Mouse (Mus musculus) kidney, embryonic 14.5 days (tissue): ENCODE results near the gene Grin2b. TPM values are rescaled to one million over a fixed set of nuclear protein-coding genes. Genes with fewer than 3 reads are reported as not detected.

ENCODE experiments used
- ATAC-seq: fragments of 200-750 bp; cut with Nextera tagmentation; 2 replicates; pipeline ENCODE4 v1.8.0; 2017; ENCODE audit warnings: moderate number of reproducible peaks, mild to moderate bottlenecking, moderate TSS enrichment, moderate library complexity; ENCODE audit not compliant: low FRiP score, low TSS enrichment
- H3K27ac ChIP-seq: fragments of 300-500 bp; sonication (generic); 2 replicates; pipeline ENCODE4 v1.5.1; 2014; ENCODE audit warnings: low read depth, mild to moderate bottlenecking, low read length, moderate library complexity, mixed read lengths
- H3K27me3 ChIP-seq: fragments of 300-500 bp; sonication (generic); 2 replicates; pipeline ENCODE4 v1.6.1; 2014; ENCODE audit warnings: mild to moderate bottlenecking, low read length; ENCODE audit not compliant: control insufficient read depth, insufficient read depth
- H3K36me3 ChIP-seq: fragments of 300-500 bp; sonication (generic); 2 replicates; pipeline ENCODE4 v1.6.1; 2014; ENCODE audit warnings: low read length, mixed read lengths; ENCODE audit not compliant: control insufficient read depth, insufficient read depth
- H3K4me1 ChIP-seq: fragments of 300-500 bp; sonication (generic); 2 replicates; pipeline ENCODE4 v1.6.1; 2014; ENCODE audit warnings: low read length, mixed read lengths; ENCODE audit not compliant: control insufficient read depth, insufficient read depth
- H3K4me2 ChIP-seq: fragments of 300-500 bp; sonication (generic); replicated peaks from 2 replicates; pipeline ENCODE4 v1.6.1; 2014; ENCODE audit warnings: low read depth, mild to moderate bottlenecking, low read length
- H3K4me3 ChIP-seq: fragments of 300-500 bp; sonication (generic); 2 replicates; pipeline ENCODE4 v1.5.1; 2014; ENCODE audit warnings: mild to moderate bottlenecking, low read length
- H3K9ac ChIP-seq: fragments of 300-500 bp; sonication (generic); 2 replicates; pipeline ENCODE4 v1.6.1; 2014; ENCODE audit warnings: low read depth, mild to moderate bottlenecking, low read length, moderate library complexity
- H3K9me3 ChIP-seq: fragments of 300-500 bp; sonication (generic); 2 replicates; pipeline ENCODE4 v1.6.1; 2016; ENCODE audit warnings: low read length; ENCODE audit not compliant: control insufficient read depth
- WGBS: fragments of 180-500 bp; shearing (Covaris S2); extraction: QIAGEN DNeasy Blood & Tissue Kit; methylation state at CpG from one replicate; pipeline ENCODE4 v1.1.7; 2014; 5-methylcytosine and 5-hydroxymethylcytosine counted together
- polyA plus RNA-seq: library from polyadenylated mRNA; unstranded; fragments of >200 nt; fragmentation: Nextera tagmentation; extraction: Ambion mirVana; gene quantifications from 2 replicates; pipeline ENCODE4 v1.2.1, GENCODE M21; 2014

Gene Grin2b
- polyA plus RNA-seq, 1 experiment from 2014 or later: 0.05 TPM

GRCm38 (mm10) chr6:135912114-135912513, 261.2 kb downstream of the Grin2b start:
- no peak overlapping the region for H3K4me2 ChIP-seq
- H3K9ac ChIP-seq: no peak overlapping the region
- ATAC-seq: no peak
- WGBS: 73% methylated on average over 3 of the region's 3 CpGs
- H3K27ac ChIP-seq: no peak overlapping the region
- H3K9me3 ChIP-seq: no peaks in the 10 kb centered on the region
- no peaks in the 10 kb centered on the region for H3K27me3 ChIP-seq
- H3K4me1 ChIP-seq: no peaks in the 10 kb centered on the region
- no peak overlapping the region for H3K4me3 ChIP-seq
- H3K36me3 ChIP-seq: no peaks in the 10 kb centered on the region

- H3K27ac ChIP-seq: no peak overlapping the region
- H3K4me2 ChIP-seq: no peak overlapping the region
- no peaks in the 10 kb centered on the region for H3K9me3 ChIP-seq
- no peak for ATAC-seq
- no peaks in the 10 kb centered on the region; the same call in 1 of the 2 replicates for H3K27me3 ChIP-seq
- H3K4me3 ChIP-seq: no peak overlapping the region
- no peaks in the 10 kb centered on the region for H3K36me3 ChIP-seq
- no peak overlapping the region for H3K9ac ChIP-seq
- 83% methylated on average over 6 of the region's 6 CpGs for WGBS
- no peaks in the 10 kb centered on the region for H3K4me1 ChIP-seq
Observed at GRCm38 (mm10) chr6:135911131-135911530, 262.2 kb downstream of the Grin2b start.

DNA sequence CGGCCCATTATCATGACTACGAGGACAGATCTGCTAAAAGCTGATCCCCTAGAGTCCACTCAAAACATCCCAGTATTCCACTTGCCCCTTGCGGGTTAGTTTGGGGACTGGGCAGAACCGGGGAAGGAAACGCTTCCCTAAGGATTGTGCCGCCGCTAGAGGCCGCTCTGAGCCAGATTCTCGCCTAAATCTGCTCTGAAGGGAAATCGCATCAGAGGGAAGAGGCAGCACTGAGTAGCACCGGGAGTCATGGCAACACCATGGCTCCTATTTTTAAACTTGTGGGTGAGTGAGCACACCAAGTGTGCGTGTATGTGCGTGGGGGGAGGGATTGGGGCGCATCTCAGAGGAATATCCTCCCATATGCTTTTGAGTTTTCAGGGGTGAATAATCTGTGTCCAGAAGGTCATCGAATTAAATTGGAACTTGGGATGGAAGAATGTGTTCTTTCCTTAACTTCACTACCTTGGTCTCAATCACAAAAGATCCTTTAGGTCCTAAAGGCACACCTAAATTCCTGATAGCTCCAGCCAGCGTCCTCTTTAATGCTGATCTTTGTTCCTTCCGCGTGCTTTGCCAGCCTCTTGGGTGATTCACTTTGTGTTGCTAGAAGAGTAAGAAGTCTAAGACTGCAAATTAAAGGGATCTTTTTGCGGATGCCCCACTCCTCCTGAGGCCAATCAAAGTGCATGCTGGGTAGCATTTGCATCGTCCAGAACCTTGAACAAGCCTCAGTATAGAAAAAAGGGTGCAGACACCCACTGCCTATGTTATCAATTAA, 265.6 kb downstream of the Grin2b start:
- ATAC-seq: peak; percentile 80
- Histone ChIP-seq H3K27ac (no peak overlapping the region), H3K4me1 (no peaks in the 10 kb centered on the region), H3K4me2 (no peak overlapping the region), H3K36me3 (no peaks in the 10 kb centered on the region), H3K27me3 (no peaks in the 10 kb centered on the region; the same call in 1 of the 2 replicates), H3K4me3 (no peak overlapping the region), H3K9me3 (no peaks in the 10 kb centered on the region), H3K9ac (no peak overlapping the region)
- WGBS: 25% methylated on average over 20 of the region's 20 CpGs

- no peak for ATAC-seq
- WGBS: 76% methylated on average over 8 of the region's 8 CpGs
Observed at GRCm38 (mm10) chr6:135907137-135907536, 266.2 kb downstream of the Grin2b start.

DNA sequence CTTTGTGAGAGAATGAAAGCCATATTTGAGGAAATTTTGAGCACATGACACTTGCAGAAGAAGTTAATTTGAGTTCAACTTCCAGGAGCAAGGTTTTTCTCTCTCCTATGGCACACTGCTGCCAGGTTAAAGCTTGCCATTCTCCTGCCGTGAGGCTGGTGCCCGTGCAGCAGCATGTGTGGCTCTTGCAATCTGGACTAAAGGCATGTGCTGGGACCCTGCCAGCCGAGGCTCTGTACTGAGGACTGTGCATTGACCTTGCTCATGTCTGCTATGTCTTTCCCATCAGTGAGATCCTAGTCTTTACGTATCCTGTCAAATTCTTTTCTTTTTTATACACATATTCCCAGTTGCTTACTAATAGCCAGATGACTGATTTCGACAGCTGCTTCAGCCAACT, 268.9 kb downstream of the Grin2b start:
- Histone ChIP-seq H3K4me2 (no peak overlapping the region), H3K27me3 (no peaks in the 10 kb centered on the region; the same call in 1 of the 2 replicates), H3K4me1 (no peaks in the 10 kb centered on the region), H3K9ac (no peak overlapping the region), H3K36me3 (no peaks in the 10 kb centered on the region), H3K27ac (no peak overlapping the region), H3K4me3 (no peak overlapping the region), H3K9me3 (no peaks in the 10 kb centered on the region)
- no peak for ATAC-seq
- WGBS: 86% methylated on average over 5 of the region's 5 CpGs

More at GRCm38 (mm10) chr6:135907137-135907536, 266.2 kb downstream of the Grin2b start:
- H3K4me3 ChIP-seq: no peak overlapping the region
- H3K4me1 ChIP-seq: no peaks in the 10 kb centered on the region
- H3K4me2 ChIP-seq: no peak overlapping the region
- no peak overlapping the region for H3K27ac ChIP-seq
- no peaks in the 10 kb centered on the region for H3K9me3 ChIP-seq
- H3K9ac ChIP-seq: no peak overlapping the region
- no peaks in the 10 kb centered on the region for H3K36me3 ChIP-seq
- no peaks in the 10 kb centered on the region; the same call in 1 of the 2 replicates for H3K27me3 ChIP-seq

GRCm38 (mm10) chr6:135900410-135900809, 272.9 kb downstream of the Grin2b start:
- 87% methylated on average over 10 of the region's 10 CpGs for WGBS
- Histone ChIP-seq H3K4me1 (no peaks in the 10 kb centered on the region), H3K27me3 (no peaks in the 10 kb centered on the region; the same call in 1 of the 2 replicates), H3K4me3 (no peak overlapping the region), H3K9me3 (no peaks in the 10 kb centered on the region), H3K9ac (no peak overlapping the region), H3K27ac (no peak overlapping the region), H3K4me2 (no peak overlapping the region), H3K36me3 (no peaks in the 10 kb centered on the region)
- ATAC-seq: no peak

DNA sequence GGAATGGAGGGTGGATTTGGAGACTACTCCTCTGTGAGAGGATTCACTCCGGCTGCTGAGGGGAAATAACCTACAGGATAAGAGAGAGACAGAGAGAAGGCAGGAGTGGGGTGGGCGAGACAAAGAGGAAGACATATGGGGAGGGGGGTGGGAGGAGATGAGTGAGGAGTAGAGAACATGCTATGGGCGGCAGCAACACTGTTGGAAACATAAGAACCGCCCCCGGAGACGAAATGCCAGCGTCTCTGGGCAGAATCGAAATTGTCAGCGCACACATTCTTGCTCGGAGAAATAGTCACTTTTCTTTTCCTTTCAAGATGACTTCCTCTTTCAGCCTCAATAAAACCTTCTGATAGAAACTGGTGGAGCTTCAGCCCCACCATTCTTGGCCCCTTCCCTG, 274.1 kb downstream of the Grin2b start:
- Histone ChIP-seq H3K4me3 (no peak overlapping the region), H3K27me3 (no peaks in the 10 kb centered on the region; the same call in 1 of the 2 replicates), H3K4me2 (no peak overlapping the region), H3K9me3 (no peaks in the 10 kb centered on the region), H3K4me1 (no peaks in the 10 kb centered on the region), H3K36me3 (no peaks in the 10 kb centered on the region), H3K9ac (no peak overlapping the region), H3K27ac (no peak overlapping the region)
- no peak for ATAC-seq
- 87% methylated on average over 10 of the region's 10 CpGs for WGBS

GRCm38 (mm10) chr6:135894793-135895228, 278.5 kb downstream of the Grin2b start:
- no peak overlapping the region for H3K4me2 ChIP-seq
- H3K9me3 ChIP-seq: no peaks in the 10 kb centered on the region
- H3K27ac ChIP-seq: no peak overlapping the region
- H3K4me1 ChIP-seq: no peaks in the 10 kb centered on the region
- H3K36me3 ChIP-seq: no peaks in the 10 kb centered on the region
- H3K4me3 ChIP-seq: no peak overlapping the region
- 46% methylated on average over 1 of the region's 1 CpGs for WGBS
- H3K27me3 ChIP-seq: no peaks in the 10 kb centered on the region; the same call in 1 of the 2 replicates
- H3K9ac ChIP-seq: no peak overlapping the region
- ATAC-seq: no peak

- no peaks in the 10 kb centered on the region for H3K9me3 ChIP-seq
- no peak overlapping the region for H3K4me2 ChIP-seq
- no peak for ATAC-seq
- no peaks in the 10 kb centered on the region for H3K4me1 ChIP-seq
- H3K9ac ChIP-seq: no peak overlapping the region
- H3K27me3 ChIP-seq: no peaks in the 10 kb centered on the region
- H3K27ac ChIP-seq: no peak overlapping the region
- 43% methylated on average over 5 of the region's 5 CpGs for WGBS
- H3K4me3 ChIP-seq: no peak overlapping the region
- H3K36me3 ChIP-seq: no peaks in the 10 kb centered on the region
Observed at GRCm38 (mm10) chr6:135882611-135883010, 290.7 kb downstream of the Grin2b start.
